Comparison of ENCODE assay signal across 8 mouse cellular contexts in the genomic region with DNA sequence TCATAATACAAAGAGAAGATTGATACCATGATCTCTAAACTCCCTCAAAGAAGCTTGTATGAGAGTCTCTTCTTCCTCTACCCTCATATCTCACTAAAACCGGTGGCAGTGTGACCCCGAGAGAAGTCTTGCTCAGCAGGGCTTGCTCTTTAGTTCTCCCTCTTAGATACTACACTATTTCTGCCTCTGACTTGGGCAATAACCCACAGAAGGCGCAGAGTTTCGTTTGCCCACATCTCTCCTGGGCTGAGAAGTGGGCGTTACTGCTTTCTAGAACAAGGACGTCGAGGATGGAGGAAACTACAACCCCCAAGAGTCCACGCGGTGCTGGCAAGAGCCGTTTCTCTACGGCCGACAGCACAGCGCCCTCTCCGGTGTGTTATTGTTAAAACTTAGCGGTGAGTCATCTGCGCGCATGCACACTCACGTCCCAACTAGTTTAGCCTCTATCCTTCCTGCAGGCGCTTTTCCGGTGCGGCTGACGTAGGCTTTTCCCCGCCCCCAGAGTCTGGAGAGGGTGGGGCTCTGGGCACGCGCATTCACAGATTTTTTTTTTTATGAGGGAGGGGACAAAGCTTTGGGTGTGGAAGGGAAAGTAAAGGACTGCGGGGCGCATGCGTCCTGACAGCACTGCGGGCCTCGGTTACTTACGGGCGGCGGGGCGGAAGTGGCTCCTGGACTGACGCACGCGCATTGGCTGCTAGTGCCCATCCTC. TPM values are rescaled to one million over a fixed set of nuclear protein-coding genes. Genes with fewer than 3 reads are reported as not detected.
DNase-seq lines count a peak whose midpoint lies in the region; ATAC-seq lines count a peak whose summit lies in the region.

No protein-coding gene starts in this region.

- H3K36me3 ChIP-seq in heart, embryonic 13.5 days = peaks cover 3% of the 10 kb centered on the region; the same call in 1 of the 2 replicates
- no peaks in the 10 kb centered on the region for H3K36me3 ChIP-seq in liver, embryonic 12.5 days
- H3K36me3 ChIP-seq in stomach, embryonic 16.5 days (ENCODE audit: control insufficient read depth, insufficient read depth, low read length) = no peaks in the 10 kb centered on the region

- no peaks in the 10 kb centered on the region for H3K4me1 ChIP-seq in brown adipose tissue, adult 24 weeks (ENCODE audit: control insufficient read depth, insufficient read depth, insufficient read length, low read length)
- H3K4me1 ChIP-seq in heart, embryonic 13.5 days = peaks cover 26% of the 10 kb centered on the region
- peaks cover 24% of the 10 kb centered on the region for H3K4me1 ChIP-seq in liver, embryonic 12.5 days
- H3K4me1 ChIP-seq in stomach, embryonic 16.5 days (ENCODE audit: control insufficient read depth, insufficient read depth, low read length) = 0 out of 2 replicates have a peak, but pooled peaks cover 6% of the 10 kb centered on the region

- peak overlapping the region; percentile 94 for H3K9ac ChIP-seq in heart, embryonic 13.5 days
- peak overlapping the region; percentile 71 for H3K9ac ChIP-seq in liver, embryonic 12.5 days
- peak overlapping the region; percentile 71 for H3K9ac ChIP-seq in stomach, embryonic 16.5 days (ENCODE audit: low read length)

- ATAC-seq in heart, embryonic 13.5 days (ENCODE audit: extremely low read depth, insufficient number of reproducible peaks, low FRiP score, low TSS enrichment) = peak; percentile 91
- ATAC-seq in liver, embryonic 12.5 days = peak; percentile 95
- peak; percentile 97 for ATAC-seq in stomach, embryonic 16.5 days (ENCODE audit: insufficient read depth, low FRiP score)

- H3K4me2 ChIP-seq in heart, embryonic 13.5 days = peak overlapping the region; percentile 74
- peak overlapping the region; percentile 81 for H3K4me2 ChIP-seq in liver, embryonic 12.5 days
- H3K4me2 ChIP-seq in stomach, embryonic 16.5 days (ENCODE audit: low read depth, low read length) = peak overlapping the region; percentile 70

- DNase-seq in CD4-positive, CD25-positive, alpha-beta regulatory T cell, adult 2 months (ENCODE audit: low read depth, low spot score) = peak; percentile 99
- DNase-seq in fat pad, adult 2 months (ENCODE audit: extremely low read depth, low read depth, low spot score) = peak; percentile 87
- peak; percentile 99 for DNase-seq in kidney, postnatal 10 days
- DNase-seq in natural killer cell, adult 2 months (ENCODE audit: low spot score in 2 of 2) = peak; percentile 98 to 99

- H3K4me3 ChIP-seq in brown adipose tissue, adult 24 weeks (ENCODE audit: insufficient read depth, low read depth, low read length) = peak overlapping the region; percentile 41
- peak overlapping the region; percentile 96 for H3K4me3 ChIP-seq in heart, embryonic 13.5 days
- H3K4me3 ChIP-seq in liver, embryonic 12.5 days = peak overlapping the region; percentile 87
- peak overlapping the region; percentile 91 for H3K4me3 ChIP-seq in stomach, embryonic 16.5 days (replicated peaks; ENCODE audit: low read length)

- no peaks in the 10 kb centered on the region for H3K27me3 ChIP-seq in heart, embryonic 13.5 days (replicated peaks)
- H3K27me3 ChIP-seq in liver, embryonic 12.5 days (replicated peaks) = no peaks in the 10 kb centered on the region
- no peaks in the 10 kb centered on the region for H3K27me3 ChIP-seq in stomach, embryonic 16.5 days (ENCODE audit: control insufficient read depth, insufficient read depth, low read length)

- H3K9me3 ChIP-seq in heart, embryonic 13.5 days = no peaks in the 10 kb centered on the region
- H3K9me3 ChIP-seq in liver, embryonic 12.5 days (replicated peaks) = no peaks in the 10 kb centered on the region
- H3K9me3 ChIP-seq in stomach, embryonic 16.5 days (replicated peaks; ENCODE audit: control insufficient read depth, low read length) = no peaks in the 10 kb centered on the region

- H3K27ac ChIP-seq in brown adipose tissue, adult 24 weeks (replicated peaks; ENCODE audit: low read depth, low read length) = peak overlapping the region; percentile 47
- peak overlapping the region; percentile 77 for H3K27ac ChIP-seq in heart, embryonic 13.5 days (replicated peaks)
- peak overlapping the region; percentile 66 for H3K27ac ChIP-seq in liver, embryonic 12.5 days
- H3K27ac ChIP-seq in stomach, embryonic 16.5 days (ENCODE audit: low read length) = peak overlapping the region; percentile 75

- WGBS in heart, embryonic 13.5 days = under 1% methylated on average over 37 of the region's 37 CpGs
- under 1% methylated on average over 37 of the region's 37 CpGs for WGBS in liver, embryonic 12.5 days (ENCODE audit: insufficient replicate concordance)
- under 1% methylated on average over 37 of the region's 37 CpGs for WGBS in stomach, embryonic 16.5 days

RNA-seq across cellular contexts. Expression of a gene that starts 0.4 kb away (rescaled TPM):
- 8.7 and 9.6 TPM in 2 replicates for polyA plus RNA-seq in brown adipose tissue, adult 24 weeks (2012; ENCODE audit: insufficient read depth, insufficient read length, missing spikeins)
- polyA plus RNA-seq in heart, embryonic 13.5 days (2015; fragmentation: Nextera tagmentation; extraction: Ambion mirVana) = 3.7 and 4.0 TPM in 2 replicates
- 3.4 and 3.6 TPM in 2 replicates for polyA plus RNA-seq in liver, embryonic 12.5 days (2016; fragmentation: Nextera tagmentation; extraction: Ambion mirVana)
- polyA plus RNA-seq in stomach, embryonic 16.5 days (2015; fragmentation: Nextera tagmentation; extraction: Ambion mirVana) = 6.4 and 7.2 TPM in 2 replicates

Comparison
In these comparisons a context has a peak if more than half of its experiments do, and no peak if none do; other contexts are left out.
1. Peak in every context shown above with its lines: DNase-seq, ATAC-seq, H3K4me3 ChIP-seq and H3K27ac ChIP-seq.
2. H3K4me3 ChIP-seq: peak in every context shown above with its lines; median percentile 96 in heart, embryonic 13.5 days; 91 in stomach, embryonic 16.5 days; 87 in liver, embryonic 12.5 days; 41 in brown adipose tissue, adult 24 weeks.